Mouse (Mus musculus): Measurements from ENCODE around the gene Pla2g2f. TPM values are rescaled to one million over a fixed set of nuclear protein-coding genes. Genes with fewer than 3 reads are reported as not detected.

Gene Pla2g2f
- polyA plus RNA-seq, 1 experiment from 2014 or later: 0.09 TPM

- Histone ChIP-seq H3K27me3 (ENCODE audit: control insufficient read depth, insufficient read depth, low read length) (no peaks in the 10 kb centered on the region), H3K9me3 (ENCODE audit: control insufficient read depth, low read length) (no peaks in the 10 kb centered on the region), H3K27ac (replicated peaks; ENCODE audit: low read depth, low read length) (no peak overlapping the region), H3K9ac (ENCODE audit: low read length) (no peak overlapping the region), H3K4me2 (ENCODE audit: low read depth, severe bottlenecking) (no peak overlapping the region), H3K4me3 (ENCODE audit: low read depth, low read length) (no peak overlapping the region), H3K4me1 (ENCODE audit: control insufficient read depth, insufficient read depth, low read length) (peaks cover 8% of the 10 kb centered on the region), H3K36me3 (ENCODE audit: control insufficient read depth, insufficient read depth, low read length) (no peaks in the 10 kb centered on the region)
- DNase-seq (ENCODE audit: low spot score) (no peak), ATAC-seq (ENCODE audit: insufficient number of reproducible peaks, low FRiP score, low TSS enrichment, low read depth) (no peak)
- WGBS: 83% methylated on average over 5 of the region's 5 CpGs
Observed at GRCm38 (mm10) chr4:138719264-138719596, 38.2 kb downstream of the Pla2g2f start.

GRCm38 (mm10) chr4:138718586-138719263, 38.7 kb downstream of the Pla2g2f start:
- no peak for ATAC-seq (ENCODE audit: insufficient number of reproducible peaks, low FRiP score, low TSS enrichment, low read depth)
- whole genome bisulfite sequencing: 83% methylated on average over 5 of the region's 5 CpGs
- H3K27me3 ChIP-seq (ENCODE audit: control insufficient read depth, insufficient read depth, low read length): no peaks in the 10 kb centered on the region
- no peak for DNase-seq (ENCODE audit: low spot score)
- H3K36me3 ChIP-seq (ENCODE audit: control insufficient read depth, insufficient read depth, low read length): no peaks in the 10 kb centered on the region
- peaks cover 2% of the 10 kb centered on the region; the same call in 1 of the 2 replicates for H3K4me1 ChIP-seq (ENCODE audit: control insufficient read depth, insufficient read depth, low read length)
- no peak overlapping the region for H3K4me3 ChIP-seq (ENCODE audit: low read depth, low read length)
- H3K9me3 ChIP-seq (ENCODE audit: control insufficient read depth, low read length): no peaks in the 10 kb centered on the region
- no peak overlapping the region for H3K27ac ChIP-seq (replicated peaks; ENCODE audit: low read depth, low read length)
- no peak overlapping the region for H3K4me2 ChIP-seq (ENCODE audit: low read depth, severe bottlenecking)
- no peak overlapping the region for H3K9ac ChIP-seq (ENCODE audit: low read length)

GRCm38 (mm10) chr4:138716697-138717096, 40.7 kb downstream of the Pla2g2f start:
- H3K27ac ChIP-seq (replicated peaks; ENCODE audit: low read depth, low read length): no peak overlapping the region
- H3K27me3 ChIP-seq (ENCODE audit: control insufficient read depth, insufficient read depth, low read length): no peaks in the 10 kb centered on the region
- no peak overlapping the region for H3K9ac ChIP-seq (ENCODE audit: low read length)
- no peak overlapping the region for H3K4me2 ChIP-seq (ENCODE audit: low read depth, severe bottlenecking)
- no peaks in the 10 kb centered on the region for H3K4me1 ChIP-seq (ENCODE audit: control insufficient read depth, insufficient read depth, low read length)
- H3K4me3 ChIP-seq (ENCODE audit: low read depth, low read length): no peak overlapping the region
- H3K9me3 ChIP-seq (ENCODE audit: control insufficient read depth, low read length): no peaks in the 10 kb centered on the region
- DNase-seq (ENCODE audit: low spot score) (no peak), ATAC-seq (ENCODE audit: insufficient number of reproducible peaks, low FRiP score, low TSS enrichment, low read depth) (no peak)
- no peaks in the 10 kb centered on the region for H3K36me3 ChIP-seq (ENCODE audit: control insufficient read depth, insufficient read depth, low read length)
- WGBS: 84% methylated on average over 9 of the region's 9 CpGs

- Histone ChIP-seq H3K4me2 (ENCODE audit: low read depth, severe bottlenecking) (no peak overlapping the region), H3K4me3 (ENCODE audit: low read depth, low read length) (no peak overlapping the region), H3K9me3 (ENCODE audit: control insufficient read depth, low read length) (no peaks in the 10 kb centered on the region), H3K27me3 (ENCODE audit: control insufficient read depth, insufficient read depth, low read length) (no peaks in the 10 kb centered on the region), H3K36me3 (ENCODE audit: control insufficient read depth, insufficient read depth, low read length) (no peaks in the 10 kb centered on the region), H3K9ac (ENCODE audit: low read length) (no peak overlapping the region), H3K4me1 (ENCODE audit: control insufficient read depth, insufficient read depth, low read length) (no peaks in the 10 kb centered on the region), H3K27ac (replicated peaks; ENCODE audit: low read depth, low read length) (no peak overlapping the region)
- ATAC-seq (ENCODE audit: insufficient number of reproducible peaks, low FRiP score, low TSS enrichment, low read depth): no peak
- 67% methylated on average over 1 of the region's 1 CpGs for WGBS
- DNase-seq (ENCODE audit: low spot score): no peak
Observed at GRCm38 (mm10) chr4:138714186-138714585, 43.2 kb downstream of the Pla2g2f start.

GRCm38 (mm10) chr4:138712621-138713020, 44.8 kb downstream of the Pla2g2f start:
- Histone ChIP-seq H3K36me3 (ENCODE audit: control insufficient read depth, insufficient read depth, low read length) (no peaks in the 10 kb centered on the region), H3K9me3 (ENCODE audit: control insufficient read depth, low read length) (no peaks in the 10 kb centered on the region), H3K9ac (ENCODE audit: low read length) (no peak overlapping the region), H3K27me3 (ENCODE audit: control insufficient read depth, insufficient read depth, low read length) (no peaks in the 10 kb centered on the region), H3K4me2 (ENCODE audit: low read depth, severe bottlenecking) (no peak overlapping the region), H3K4me3 (ENCODE audit: low read depth, low read length) (no peak overlapping the region), H3K27ac (replicated peaks; ENCODE audit: low read depth, low read length) (no peak overlapping the region), H3K4me1 (ENCODE audit: control insufficient read depth, insufficient read depth, low read length) (no peaks in the 10 kb centered on the region)
- ATAC-seq (ENCODE audit: insufficient number of reproducible peaks, low FRiP score, low TSS enrichment, low read depth) (no peak), DNase-seq (ENCODE audit: low spot score) (no peak)
- 74% methylated on average over 8 of the region's 8 CpGs for WGBS

GRCm38 (mm10) chr4:138712096-138712495, 45.3 kb downstream of the Pla2g2f start:
- Histone ChIP-seq H3K9ac (ENCODE audit: low read length) (no peak overlapping the region), H3K9me3 (ENCODE audit: control insufficient read depth, low read length) (no peaks in the 10 kb centered on the region), H3K4me2 (ENCODE audit: low read depth, severe bottlenecking) (no peak overlapping the region), H3K36me3 (ENCODE audit: control insufficient read depth, insufficient read depth, low read length) (no peaks in the 10 kb centered on the region), H3K27me3 (ENCODE audit: control insufficient read depth, insufficient read depth, low read length) (no peaks in the 10 kb centered on the region), H3K4me3 (ENCODE audit: low read depth, low read length) (no peak overlapping the region), H3K27ac (replicated peaks; ENCODE audit: low read depth, low read length) (no peak overlapping the region), H3K4me1 (ENCODE audit: control insufficient read depth, insufficient read depth, low read length) (no peaks in the 10 kb centered on the region)
- no peak for DNase-seq (ENCODE audit: low spot score)
- WGBS: 76% methylated on average over 11 of the region's 11 CpGs
- ATAC-seq (ENCODE audit: insufficient number of reproducible peaks, low FRiP score, low TSS enrichment, low read depth): no peak

GRCm38 (mm10) chr4:138711051-138711820, 46.2 kb downstream of the Pla2g2f start:
- H3K4me2 ChIP-seq (ENCODE audit: low read depth, severe bottlenecking): no peak overlapping the region
- ATAC-seq (ENCODE audit: insufficient number of reproducible peaks, low FRiP score, low TSS enrichment, low read depth) (no peak), DNase-seq (ENCODE audit: low spot score) (no peak)
- WGBS: 69% methylated on average over 17 of the region's 17 CpGs
- H3K36me3 ChIP-seq (ENCODE audit: control insufficient read depth, insufficient read depth, low read length): no peaks in the 10 kb centered on the region
- no peaks in the 10 kb centered on the region for H3K27me3 ChIP-seq (ENCODE audit: control insufficient read depth, insufficient read depth, low read length)
- H3K9me3 ChIP-seq (ENCODE audit: control insufficient read depth, low read length): no peaks in the 10 kb centered on the region
- H3K9ac ChIP-seq (ENCODE audit: low read length): no peak overlapping the region
- no peak overlapping the region for H3K4me3 ChIP-seq (ENCODE audit: low read depth, low read length)
- no peak overlapping the region for H3K27ac ChIP-seq (replicated peaks; ENCODE audit: low read depth, low read length)
- no peaks in the 10 kb centered on the region for H3K4me1 ChIP-seq (ENCODE audit: control insufficient read depth, insufficient read depth, low read length)

- no peaks in the 10 kb centered on the region for H3K27me3 ChIP-seq (ENCODE audit: control insufficient read depth, insufficient read depth, low read length)
- no peak overlapping the region for H3K4me3 ChIP-seq (ENCODE audit: low read depth, low read length)
- no peaks in the 10 kb centered on the region for H3K9me3 ChIP-seq (ENCODE audit: control insufficient read depth, low read length)
- no peak overlapping the region for H3K4me2 ChIP-seq (ENCODE audit: low read depth, severe bottlenecking)
- H3K9ac ChIP-seq (ENCODE audit: low read length): no peak overlapping the region
- H3K4me1 ChIP-seq (ENCODE audit: control insufficient read depth, insufficient read depth, low read length): no peaks in the 10 kb centered on the region
- ATAC-seq (ENCODE audit: insufficient number of reproducible peaks, low FRiP score, low TSS enrichment, low read depth) (no peak), DNase-seq (ENCODE audit: low spot score) (no peak)
- no peak overlapping the region for H3K27ac ChIP-seq (replicated peaks; ENCODE audit: low read depth, low read length)
- H3K36me3 ChIP-seq (ENCODE audit: control insufficient read depth, insufficient read depth, low read length): no peaks in the 10 kb centered on the region
- 92% methylated on average over 11 of the region's 11 CpGs for WGBS
Observed at GRCm38 (mm10) chr4:138710633-138711032, 46.8 kb downstream of the Pla2g2f start.
